Mouse (Mus musculus) CH12.LX (cell line): Measurements from ENCODE around the gene Ube2ql1. TPM values are rescaled to one million over a fixed set of nuclear protein-coding genes. Genes with fewer than 3 reads are reported as not detected.

Experiments
- DNase-seq: peaks from one replicate; pipeline ENCODE4 v3.0.0-alpha.2; 2013; ENCODE audit errors: extremely low read depth
- H3K27ac ChIP-seq: 2 replicates; pipeline ENCODE4 v1.5.1; 2012; ENCODE audit warnings: low read depth, mild to moderate bottlenecking, control low read depth, moderate library complexity; ENCODE audit not compliant: insufficient read depth
- H3K27me3 ChIP-seq: replicated peaks from 2 replicates; pipeline ENCODE3; 2012; ENCODE audit warnings: inconsistent platforms
- H3K36me3 ChIP-seq, 2 experiments: replicated peaks in 1 of 2; 2 replicates each; pipeline versions ENCODE3 to v1.6.1; 2012; ENCODE audit warnings: inconsistent platforms in 1 of 2, low read length in 1 of 2, mild to moderate bottlenecking in 1 of 2, mixed read lengths in 1 of 2, moderate library complexity in 1 of 2; ENCODE audit not compliant: control insufficient read depth in 1 of 2, insufficient read depth in 1 of 2
- H3K4me1 ChIP-seq, 2 experiments: 2 replicates each; pipeline ENCODE4 v1.6.1; 2012; ENCODE audit warnings: inconsistent platforms in 1 of 2, moderate library complexity in 1 of 2; ENCODE audit not compliant: insufficient read depth in 2 of 2, control insufficient read depth in 1 of 2
- H3K4me2 ChIP-seq: 2 replicates; pipeline ENCODE4 v1.6.1; 2012; ENCODE audit warnings: low read depth, mild to moderate bottlenecking, control low read depth; ENCODE audit not compliant: poor library complexity, insufficient read depth, severe bottlenecking
- H3K4me3 ChIP-seq, 3 experiments: fragments of 150-350 bp in 1 of 3; sonication (generic) in 1 of 3; replicated peaks in 1 of 3; 2 replicates each; pipeline versions ENCODE3 to v1.5.1; 2011 to 2012; ENCODE audit warnings: low read depth in 2 of 3, low read length in 2 of 3, mild to moderate bottlenecking in 2 of 3, moderate library complexity in 2 of 3, control low read depth in 1 of 3, improper control_type of control experiment in 1 of 3, inconsistent platforms in 1 of 3, mixed read lengths in 1 of 3; ENCODE audit not compliant: poor library complexity in 1 of 3
- H3K79me2 ChIP-seq: replicated peaks from 2 replicates; pipeline ENCODE4 v1.6.1; 2012; ENCODE audit warnings: mild to moderate bottlenecking, moderate library complexity; ENCODE audit not compliant: control insufficient read depth, poor library complexity, insufficient read depth, severe bottlenecking; ENCODE audit errors: extremely low read depth
- H3K9ac ChIP-seq: 2 replicates; pipeline ENCODE4 v1.6.1; 2012; ENCODE audit warnings: low read depth, mild to moderate bottlenecking, control low read depth, moderate library complexity; ENCODE audit not compliant: insufficient read depth
- H3K9me3 ChIP-seq: replicated peaks from 2 replicates; pipeline ENCODE3; 2012; ENCODE audit warnings: low read length, inconsistent platforms, mixed read lengths
- CHD1 ChIP-seq: IDR thresholded peaks from 2 replicates; pipeline ENCODE4 v1.6.1; 2012; ENCODE audit warnings: low read depth, low read length, improper control_type of control experiment, inconsistent platforms
- CTCF ChIP-seq, 2 experiments: IDR thresholded peaks in 1 of 2; conservative IDR thresholded peaks in 1 of 2; 2 replicates each; pipeline ENCODE4 v1.5.1; 2011 to 2012; ENCODE audit warnings: low read depth in 2 of 2, low read length in 2 of 2, improper control_type of control experiment in 1 of 2, inconsistent platforms in 1 of 2, mild to moderate bottlenecking in 1 of 2, moderate library complexity in 1 of 2
- ETS1 ChIP-seq: conservative IDR thresholded peaks from 2 replicates; pipeline ENCODE4 v1.6.1; 2012; ENCODE audit warnings: low read depth, mild to moderate bottlenecking, inconsistent platforms, low read length, improper control_type of control experiment, moderate library complexity
- JUN ChIP-seq: IDR thresholded peaks from 2 replicates; pipeline ENCODE4 v1.6.1; 2011; ENCODE audit warnings: low read depth, mild to moderate bottlenecking, low read length, improper control_type of control experiment, moderate library complexity; ENCODE audit not compliant: insufficient read depth
- JUND ChIP-seq: conservative IDR thresholded peaks from 2 replicates; pipeline ENCODE4 v1.6.1; 2011; ENCODE audit warnings: low read depth, low read length, improper control_type of control experiment
- MAZ ChIP-seq: IDR thresholded peaks from 2 replicates; pipeline ENCODE4 v1.6.1; 2012; ENCODE audit warnings: low read depth, mild to moderate bottlenecking, inconsistent platforms, low read length, improper control_type of control experiment, moderate library complexity
- MEF2A ChIP-seq: IDR thresholded peaks from 2 replicates; pipeline ENCODE4 v1.6.1; 2014; ENCODE audit warnings: low read depth, mild to moderate bottlenecking, inconsistent platforms, low read length, improper control_type of control experiment, borderline replicate concordance
- MYC ChIP-seq: IDR thresholded peaks from 2 replicates; pipeline ENCODE4 v1.6.1; 2011; ENCODE audit warnings: low read depth, mild to moderate bottlenecking, improper control_type of control experiment, low read length
- POLR2AphosphoS2 ChIP-seq: IDR thresholded peaks from 2 replicates; pipeline ENCODE4 v1.6.1; 2011; ENCODE audit warnings: low read depth, low read length, improper control_type of control experiment
- RCOR1 ChIP-seq: conservative IDR thresholded peaks from 2 replicates; pipeline ENCODE4 v1.6.1; 2012; ENCODE audit warnings: low read depth, mild to moderate bottlenecking, inconsistent platforms, low read length, improper control_type of control experiment
- SIN3A ChIP-seq: IDR thresholded peaks from 2 replicates; pipeline ENCODE4 v1.6.1; 2012; ENCODE audit warnings: low read length, improper control_type of control experiment, inconsistent platforms
- SMC3 ChIP-seq: IDR thresholded peaks from 2 replicates; pipeline ENCODE4 v1.6.1; 2011; ENCODE audit warnings: low read depth, low read length, improper control_type of control experiment
- UBTF ChIP-seq: IDR thresholded peaks from 2 replicates; pipeline ENCODE4 v1.6.1; 2012; ENCODE audit warnings: low read depth, mild to moderate bottlenecking, inconsistent platforms, low read length, improper control_type of control experiment, moderate library complexity
- USF1 ChIP-seq: IDR thresholded peaks from 2 replicates; pipeline ENCODE4 v1.6.1; 2014; ENCODE audit warnings: low read depth, mild to moderate bottlenecking, inconsistent platforms, low read length, improper control_type of control experiment
- USF2 ChIP-seq: conservative IDR thresholded peaks from 2 replicates; pipeline ENCODE4 v1.6.1; 2011; ENCODE audit warnings: low read depth, low read length, improper control_type of control experiment
- ZMIZ1 ChIP-seq: IDR thresholded peaks from 2 replicates; pipeline ENCODE4 v1.6.1; 2012; ENCODE audit warnings: low read depth, mild to moderate bottlenecking, inconsistent platforms, low read length, improper control_type of control experiment
- dilution Hi-C: fragments of 300-500 bp; cut with MboI; formaldehyde crosslinking; loops from 2 replicates; pipeline ENCODE4 v1.14.3; 2020; ENCODE audit warnings: low sequenced_read_pairs; ENCODE audit not compliant: extremely low pct_unique_long_range_greater_than_20kb, extremely low pct_ligation_motif_present
- in situ Hi-C: fragments of 300-500 bp; cut with MboI; formaldehyde crosslinking; loops from 3 replicates; pipeline ENCODE4 v1.14.3; 2019; ENCODE audit warnings: low sequenced_read_pairs, low pct_ligation_motif_present, low pct_unique_long_range_greater_than_20kb, mixed read lengths
- polyA plus RNA-seq: library from polyadenylated mRNA; unstranded; fragments of >175 nt; gene quantifications from 2 replicates; pipeline ENCODE4 v1.2.1, GENCODE M21; 2012; ENCODE audit warnings: low read depth; ENCODE audit not compliant: insufficient read length
- total RNA-seq, 2 experiments: library from RNA; depleted of rRNA; stranded (reverse); fragments of 300-350 nt in 1 of 2; fragments of >200 nt in 1 of 2; gene quantifications; 2 replicates each; pipeline ENCODE4 v1.2.3; 2012 to 2014

The Ube2ql1 gene
- total and polyA plus RNA-seq, 3 experiments, result not detected

DNA sequence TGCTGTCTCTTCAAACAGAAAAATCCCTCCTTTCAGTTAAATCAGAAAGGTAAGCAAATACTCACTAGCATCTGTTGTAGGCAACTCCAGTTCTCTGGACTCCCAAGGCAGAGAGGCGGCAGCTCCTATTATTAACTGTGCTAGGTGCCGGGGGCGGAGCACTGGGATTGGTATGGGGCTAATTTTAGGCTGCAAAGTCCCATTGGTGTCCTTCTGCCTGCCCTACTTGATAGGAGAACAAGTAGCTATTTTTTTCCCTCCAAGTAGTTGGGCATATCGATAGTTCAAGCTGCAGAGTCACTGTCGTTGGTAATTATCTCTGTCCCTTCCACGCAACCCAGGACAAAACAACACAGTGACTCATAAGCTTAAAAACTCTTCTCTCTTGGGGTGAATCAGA lies 7.1 kb downstream of the Ube2ql1 start:
- in situ Hi-C loops, result no loop called here
- H3K4me1 ChIP-seq, result no peaks in the 10 kb centered on the region
- TF ChIP-seq MAZ (no peak), POLR2AphosphoS2 (no peak), CTCF (conservative IDR thresholded peaks at IDR 0.05 in 1 of 2, IDR thresholded peaks at IDR 0.05 in 1 of 2; ENCODE audit: low read depth in 2 of 2, low read length in 2 of 2) (no peak), ETS1 (no peak), UBTF (no peak), SIN3A (no peak), MEF2A (no peak), SMC3 (no peak)
- no peaks in the 10 kb centered on the region for H3K79me2 ChIP-seq
- no peak overlapping the region for H3K4me2 ChIP-seq
- peaks cover 26% of the 10 kb centered on the region for H3K27me3 ChIP-seq
- dilution Hi-C loops, result no loop called here
- H3K36me3 ChIP-seq, result no peaks in the 10 kb centered on the region
- no peak overlapping the region for H3K4me3 ChIP-seq
- no peak overlapping the region for H3K27ac ChIP-seq
- DNase-seq, result no peak
- no peak overlapping the region for H3K9ac ChIP-seq
- H3K9me3 ChIP-seq, result no peaks in the 10 kb centered on the region

DNA sequence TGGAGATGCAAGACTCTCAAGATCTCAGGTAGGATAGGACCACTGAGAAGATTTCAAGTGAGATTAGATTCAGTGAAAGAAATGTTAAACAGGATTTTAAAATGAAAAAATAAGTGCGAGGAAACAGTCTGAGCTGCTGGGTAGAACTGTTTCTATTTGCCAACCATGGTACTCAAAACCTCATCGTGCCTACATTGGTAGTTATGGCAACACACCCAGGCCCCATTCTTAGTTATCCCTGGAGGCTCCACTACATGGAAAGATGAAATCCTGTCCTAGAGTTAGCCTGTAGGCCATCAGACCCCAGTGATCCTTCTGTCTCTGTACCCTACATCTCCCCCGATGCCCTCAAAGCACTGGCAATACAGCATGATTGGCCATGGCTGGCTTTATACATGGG lies 14.3 kb downstream of the Ube2ql1 start:
- Histone ChIP-seq H3K4me1 (no peaks in the 10 kb centered on the region), H3K79me2 (no peaks in the 10 kb centered on the region), H3K4me3 (no peak overlapping the region), H3K9me3 (no peaks in the 10 kb centered on the region), H3K27me3 (peaks cover 6% of the 10 kb centered on the region), H3K4me2 (no peak overlapping the region), H3K36me3 (no peaks in the 10 kb centered on the region), H3K9ac (no peak overlapping the region), H3K27ac (no peak overlapping the region)
- in situ Hi-C loops, result no loop called here
- DNase-seq, result no peak
- dilution Hi-C loops, result no loop called here
- TF ChIP-seq ZMIZ1 (no peak), SIN3A (no peak), JUND (no peak)

DNA sequence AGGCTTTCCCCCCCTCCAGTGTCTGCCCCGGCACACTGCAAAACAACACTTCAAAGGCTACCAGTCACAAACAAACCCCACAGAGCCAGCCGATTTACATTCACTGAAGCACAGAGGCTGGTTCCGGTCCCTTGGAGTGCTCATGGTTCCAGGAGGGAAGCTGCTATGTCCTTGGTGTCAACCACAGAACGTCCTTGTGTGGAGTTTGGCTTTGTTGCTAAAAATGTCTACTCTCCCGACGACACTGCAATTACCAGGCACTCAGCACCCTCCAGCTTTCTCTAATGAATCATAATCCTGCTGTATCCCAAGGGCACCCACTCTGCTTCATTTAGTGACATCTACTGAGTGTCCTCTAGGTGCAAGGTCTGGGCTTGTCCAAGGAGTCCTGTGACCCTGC lies 18.5 kb downstream of the Ube2ql1 start:
- Histone ChIP-seq H3K79me2 (no peaks in the 10 kb centered on the region), H3K9ac (no peak overlapping the region), H3K27ac (no peak overlapping the region), H3K4me3 (no peak overlapping the region), H3K4me2 (no peak overlapping the region), H3K36me3 (no peaks in the 10 kb centered on the region), H3K4me1 (no peaks in the 10 kb centered on the region), H3K27me3 (no peaks in the 10 kb centered on the region), H3K9me3 (no peaks in the 10 kb centered on the region)
- in situ Hi-C loops (no loop called here), dilution Hi-C loops (no loop called here)
- TF ChIP-seq RCOR1 (no peak), JUN (no peak), JUND (no peak), USF1 (no peak), MAZ (no peak), ETS1 (no peak), USF2 (no peak), UBTF (no peak), MEF2A (no peak), MYC (no peak), CHD1 (no peak)
- DNase-seq, result no peak
